Mouse (Mus musculus) colon, adult 2 months (tissue): ENCODE results near the gene Zfp111. TPM values are rescaled to one million over a fixed set of nuclear protein-coding genes. Genes with fewer than 3 reads are reported as not detected.

Source experiments
- polyA plus RNA-seq: library from polyadenylated mRNA; depleted of rRNA; stranded (reverse); fragments of >200 nt; gene quantifications from 2 replicates; pipeline ENCODE4 v1.2.3, GENCODE M21; 2012; rRNA removed

The Zfp111 gene
- 1.4 TPM in 2 replicates for polyA plus RNA-seq

GRCm38 (mm10) chr7:24211343-24211742, at the start of gene Zfp111:
TSS of gene Zfp111 (minus strand) at chr7:24211443.

GRCm38 (mm10) chr7:24254633-24255474, 43.6 kb upstream of the Zfp111 start, which contains the start of gene Zfp108:
TSS of gene Zfp108 (plus strand) at chr7:24254794.

GRCm38 (mm10) chr7:24237040-24237791, 26.0 kb upstream of the Zfp111 start, which contains the start of gene Zfp109:
TSS of gene Zfp109 (minus strand) at chr7:24237560.

GRCm38 (mm10) chr7:24174618-24175336, 36.5 kb downstream of the Zfp111 start, which contains the start of gene Zfp114:
TSS of gene Zfp114 (plus strand) at chr7:24175060.

Other genes with a start within 250 kb of the Zfp111 start
- gene Vmn1r181, start 236.8 kb downstream of the Zfp111 start, polyA plus RNA-seq, result not detected in 2 replicates
- not detected in 2 replicates for gene V1rd19, start 209.8 kb downstream of the Zfp111 start, polyA plus RNA-seq
- not detected in 2 replicates for gene Vmn1r183, start 158.2 kb downstream of the Zfp111 start, polyA plus RNA-seq
- 8.2 and 9.9 TPM in 2 replicates for gene Zfp180, start 129.5 kb downstream of the Zfp111 start, polyA plus RNA-seq
- gene Zfp112, start 99.1 kb downstream of the Zfp111 start, polyA plus RNA-seq, result 0.88 and 1.3 TPM in 2 replicates
- 4.0 and 5.8 TPM in 2 replicates for gene Zfp235, start 77.3 kb downstream of the Zfp111 start, polyA plus RNA-seq
- 0.14 and 0.20 TPM in 2 replicates for gene Zfp114, start 36.4 kb downstream of the Zfp111 start, polyA plus RNA-seq
- 0.93 and 1.0 TPM in 2 replicates for gene Zfp109, start 26.1 kb upstream of the Zfp111 start, polyA plus RNA-seq
- 0.55 and 0.73 TPM in 2 replicates for gene Zfp108, start 43.4 kb upstream of the Zfp111 start, polyA plus RNA-seq
- gene Zfp93, start 59.0 kb upstream of the Zfp111 start, polyA plus RNA-seq, result 1.4 and 1.6 TPM in 2 replicates
- 4.3 and 4.9 TPM in 2 replicates for gene Zfp61, start 89.8 kb upstream of the Zfp111 start, polyA plus RNA-seq
- gene Zfp94, start 105.2 kb upstream of the Zfp111 start, polyA plus RNA-seq, result 4.4 TPM in 2 replicates
- gene Tescl, start 122.5 kb upstream of the Zfp111 start, polyA plus RNA-seq, result 1.5 and 1.9 TPM in 2 replicates
- not detected in 2 replicates for gene Lypd5, start 137.8 kb upstream of the Zfp111 start, polyA plus RNA-seq
- 136 and 140 TPM in 2 replicates for gene Kcnn4, start 158.8 kb upstream of the Zfp111 start, polyA plus RNA-seq
- gene Smg9, start 188.2 kb upstream of the Zfp111 start, polyA plus RNA-seq, result 49.2 and 51.1 TPM in 2 replicates
- gene Irgc1, start 240.9 kb upstream of the Zfp111 start, polyA plus RNA-seq, result 0.35 and 1.1 TPM in 2 replicates